Mouse (Mus musculus): ENCODE results near the gene Lmln. TPM values are rescaled to one million over a fixed set of nuclear protein-coding genes. Genes with fewer than 3 reads are reported as not detected.
"Not testable (repeated sequence)": the region's sequence is repeated elsewhere in the genome, so short reads cannot be mapped to it uniquely, and the experiment has no call there.

Gene Lmln
- polyA plus RNA-seq, 1 experiment from 2014 or later, result 3.5 TPM

GRCm38 (mm10) chr16:33166284-33166683 is 104.0 kb downstream of the Lmln start:
- 53% methylated on average over 6 of the region's 6 CpGs for WGBS
- H3K9me3 ChIP-seq; H3K27me3 ChIP-seq (replicated peaks); H3K4me3 ChIP-seq; ATAC-seq (ENCODE audit: extremely low read depth, insufficient number of reproducible peaks, low FRiP score, low TSS enrichment); H3K9ac ChIP-seq; H3K4me2 ChIP-seq; H3K27ac ChIP-seq (replicated peaks); H3K36me3 ChIP-seq: not testable (repeated sequence)
- H3K4me1 ChIP-seq, result peaks cover 15% of the 10 kb centered on the region

- WGBS, result 38% methylated on average over 5 of the region's 5 CpGs
Measured at GRCm38 (mm10) chr16:33167537-33167936, 105.2 kb downstream of the Lmln start.

GRCm38 (mm10) chr16:33169471-33170034 is 107.2 kb downstream of the Lmln start:
- H3K36me3 ChIP-seq, result no peaks in the 10 kb centered on the region
- no peak overlapping the region for H3K4me2 ChIP-seq
- peaks cover 5% of the 10 kb centered on the region; the same call in 1 of the 2 replicates for H3K4me1 ChIP-seq
- H3K27me3 ChIP-seq (replicated peaks), result no peaks in the 10 kb centered on the region
- H3K9me3 ChIP-seq, result no peaks in the 10 kb centered on the region
- H3K27ac ChIP-seq (replicated peaks), result no peak overlapping the region
- no peak overlapping the region for H3K9ac ChIP-seq
- no peak for ATAC-seq (ENCODE audit: extremely low read depth, insufficient number of reproducible peaks, low FRiP score, low TSS enrichment)
- no peak overlapping the region for H3K4me3 ChIP-seq
- whole genome bisulfite sequencing, result 66% methylated on average over 8 of the region's 8 CpGs

More at GRCm38 (mm10) chr16:33167537-33167936, 105.2 kb downstream of the Lmln start:
- no peak overlapping the region for H3K4me3 ChIP-seq
- no peak overlapping the region for H3K27ac ChIP-seq (replicated peaks)
- H3K9me3 ChIP-seq, result no peaks in the 10 kb centered on the region
- no peaks in the 10 kb centered on the region for H3K27me3 ChIP-seq (replicated peaks)
- no peak overlapping the region for H3K4me2 ChIP-seq
- H3K36me3 ChIP-seq, result no peaks in the 10 kb centered on the region
- H3K4me1 ChIP-seq, result peaks cover 15% of the 10 kb centered on the region
- no peak overlapping the region for H3K9ac ChIP-seq
- ATAC-seq (ENCODE audit: extremely low read depth, insufficient number of reproducible peaks, low FRiP score, low TSS enrichment), result no peak

GRCm38 (mm10) chr16:33170716-33171587 is 108.6 kb downstream of the Lmln start:
- no peak for ATAC-seq (ENCODE audit: extremely low read depth, insufficient number of reproducible peaks, low FRiP score, low TSS enrichment)
- 67% methylated on average over 9 of the region's 9 CpGs for WGBS
- no peak overlapping the region for H3K4me3 ChIP-seq
- no peaks in the 10 kb centered on the region for H3K36me3 ChIP-seq
- no peaks in the 10 kb centered on the region for H3K27me3 ChIP-seq (replicated peaks)
- no peak overlapping the region for H3K27ac ChIP-seq (replicated peaks)
- no peak overlapping the region for H3K4me2 ChIP-seq
- H3K4me1 ChIP-seq, result peaks cover 5% of the 10 kb centered on the region; the same call in 1 of the 2 replicates
- H3K9ac ChIP-seq, result no peak overlapping the region
- H3K9me3 ChIP-seq, result no peaks in the 10 kb centered on the region

- H3K4me2 ChIP-seq, result no peak overlapping the region
- ATAC-seq (ENCODE audit: extremely low read depth, insufficient number of reproducible peaks, low FRiP score, low TSS enrichment), result no peak
Measured at GRCm38 (mm10) chr16:33171800-33172199, 109.5 kb downstream of the Lmln start.

GRCm38 (mm10) chr16:33173151-33173550 is 110.8 kb downstream of the Lmln start:
- H3K9me3 ChIP-seq, result no peaks in the 10 kb centered on the region
- no peaks in the 10 kb centered on the region for H3K27me3 ChIP-seq (replicated peaks)
- H3K4me3 ChIP-seq, result no peak overlapping the region
- no peaks in the 10 kb centered on the region for H3K36me3 ChIP-seq
- ATAC-seq (ENCODE audit: extremely low read depth, insufficient number of reproducible peaks, low FRiP score, low TSS enrichment), result no peak
- WGBS, result 66% methylated on average over 5 of the region's 5 CpGs
- no peak overlapping the region for H3K9ac ChIP-seq
- no peak overlapping the region for H3K4me2 ChIP-seq
- H3K4me1 ChIP-seq, result peaks cover 7% of the 10 kb centered on the region
- no peak overlapping the region for H3K27ac ChIP-seq (replicated peaks)

More at GRCm38 (mm10) chr16:33171800-33172199, 109.5 kb downstream of the Lmln start:
- H3K9me3 ChIP-seq, result no peaks in the 10 kb centered on the region
- H3K4me1 ChIP-seq, result peaks cover 5% of the 10 kb centered on the region; the same call in 1 of the 2 replicates
- no peak overlapping the region for H3K27ac ChIP-seq (replicated peaks)
- no peak overlapping the region for H3K9ac ChIP-seq
- H3K36me3 ChIP-seq, result no peaks in the 10 kb centered on the region
- no peak overlapping the region for H3K4me3 ChIP-seq
- WGBS, result 75% methylated on average over 6 of the region's 6 CpGs
- H3K27me3 ChIP-seq (replicated peaks), result no peaks in the 10 kb centered on the region

GRCm38 (mm10) chr16:33174695-33175094 is 112.4 kb downstream of the Lmln start:
- H3K9ac ChIP-seq, result no peak overlapping the region
- H3K36me3 ChIP-seq, result no peaks in the 10 kb centered on the region
- ATAC-seq (ENCODE audit: extremely low read depth, insufficient number of reproducible peaks, low FRiP score, low TSS enrichment), result no peak
- no peak overlapping the region for H3K4me3 ChIP-seq
- no peak overlapping the region for H3K4me2 ChIP-seq
- H3K27me3 ChIP-seq (replicated peaks), result no peaks in the 10 kb centered on the region
- no peak overlapping the region for H3K27ac ChIP-seq (replicated peaks)
- H3K9me3 ChIP-seq, result no peaks in the 10 kb centered on the region
- H3K4me1 ChIP-seq, result peaks cover 15% of the 10 kb centered on the region

- not testable (repeated sequence) for H3K4me3 ChIP-seq; H3K27ac ChIP-seq (replicated peaks); H3K9me3 ChIP-seq; H3K4me2 ChIP-seq; H3K27me3 ChIP-seq (replicated peaks); H3K9ac ChIP-seq; ATAC-seq (ENCODE audit: extremely low read depth, insufficient number of reproducible peaks, low FRiP score, low TSS enrichment); H3K36me3 ChIP-seq
- peaks cover 10% of the 10 kb centered on the region for H3K4me1 ChIP-seq
- 83% methylated on average over 5 of the region's 5 CpGs for WGBS
Measured at GRCm38 (mm10) chr16:33176831-33177230, 114.5 kb downstream of the Lmln start.

MicroRNAs encoded within 50 kb of the gene (microRNA counts, 519-probe panel; counts per million panel counts)
- microRNA mmu-miR-1947, result 209 counts per million, percentile 61 among the panel's probes with 10 or more counts

Small RNA genes lying within 50 kb of the gene (microRNA-seq; reads per million reads assigned to microRNA genes)
- gene Gm22231 (not detected), gene Mir1947 (3.3 reads per million, percentile 12 among the genes with 10 or more reads in this experiment)

Other genes starting within 250 kb of the Lmln start
- gene Fyttd1, start 185.0 kb upstream of the Lmln start, polyA plus RNA-seq (2015; fragmentation: Nextera tagmentation; extraction: Ambion mirVana), result 102 and 116 TPM in 2 replicates
- 24.2 and 26.5 TPM in 2 replicates for gene Rubcn, start 184.8 kb upstream of the Lmln start, polyA plus RNA-seq (2015; fragmentation: Nextera tagmentation; extraction: Ambion mirVana)
- 14.2 and 16.4 TPM in 2 replicates for gene Lrch3, start 148.4 kb upstream of the Lmln start, polyA plus RNA-seq (2015; fragmentation: Nextera tagmentation; extraction: Ambion mirVana)
- 1.6 and 1.7 TPM in 2 replicates for gene Iqcg, start 6.3 kb upstream of the Lmln start, polyA plus RNA-seq (2015; fragmentation: Nextera tagmentation; extraction: Ambion mirVana)
- gene Rpl35a, start 6.1 kb upstream of the Lmln start, polyA plus RNA-seq (2015; fragmentation: Nextera tagmentation; extraction: Ambion mirVana), result 652 and 689 TPM in 2 replicates
- gene Osbpl11, start 122.5 kb downstream of the Lmln start, polyA plus RNA-seq (2015; fragmentation: Nextera tagmentation; extraction: Ambion mirVana), result 12.5 and 12.7 TPM in 2 replicates
- gene Snx4, start 188.9 kb downstream of the Lmln start, polyA plus RNA-seq (2015; fragmentation: Nextera tagmentation; extraction: Ambion mirVana), result 68.7 and 73.3 TPM in 2 replicates